Mouse (Mus musculus) embryo, embryonic 10.5 days (tissue): Measurements from ENCODE around the gene Ss18l2.

ENCODE experiments used
- DNase-seq: peaks from one replicate; pipeline ENCODE4 v3.0.0-alpha.2; 2015; ENCODE audit warnings: low spot score

Gene Ss18l2

GRCm38 (mm10) chr9:121704261-121704645 is 5.9 kb upstream of the Ss18l2 start:
- DNase-seq: no peak

DNA sequence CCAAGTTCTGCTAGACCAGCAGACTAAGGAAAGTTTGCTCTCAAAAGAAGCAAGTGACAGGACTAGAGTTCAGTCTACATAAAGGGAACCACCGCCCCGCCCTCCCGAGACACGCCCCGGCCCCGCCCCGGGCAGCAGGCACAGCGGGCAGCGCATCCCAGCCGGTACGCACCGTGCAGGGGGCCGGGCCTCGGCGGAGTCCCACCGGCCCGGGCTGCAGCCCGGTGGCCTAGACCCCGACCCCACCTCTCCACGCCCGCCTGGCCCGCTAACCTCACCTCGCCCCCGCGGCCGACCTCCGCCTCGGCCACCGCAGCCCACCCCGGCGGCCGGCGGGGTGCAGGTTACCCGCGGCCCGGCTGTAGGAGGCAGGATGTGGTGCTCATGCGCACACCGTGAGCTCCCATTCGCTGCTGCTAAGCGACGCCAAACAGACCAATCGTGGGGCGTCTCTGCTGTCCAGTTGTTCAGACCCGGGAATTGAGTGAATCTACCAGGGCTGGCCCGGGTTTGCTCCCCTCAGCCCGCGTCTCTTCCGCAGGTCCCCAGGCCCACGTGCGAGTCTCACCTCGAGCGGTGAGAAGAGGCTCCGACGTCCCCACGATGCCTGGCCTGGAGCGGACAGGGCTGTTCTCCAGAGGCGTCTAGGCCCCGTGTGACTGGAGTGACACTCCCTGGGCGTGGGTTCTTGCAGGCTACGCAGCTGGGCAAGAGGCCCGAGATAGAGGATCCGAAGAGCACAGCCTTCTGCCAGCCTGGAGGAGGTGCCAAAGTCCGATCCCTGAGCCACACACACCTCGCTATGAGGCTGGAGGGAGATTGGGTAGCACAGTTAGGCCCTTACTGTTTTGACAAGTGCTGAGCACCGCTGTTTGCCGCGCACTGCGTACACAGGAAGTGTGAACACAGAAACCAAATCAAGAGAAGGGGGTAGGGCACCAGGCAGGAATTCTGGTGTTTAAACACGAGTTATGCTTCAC is 5.2 kb upstream of the Ss18l2 start, which contains the start of gene Sec22c:
Gene Sec22c (minus strand): TSS at position 845 of the 980 bp plus-strand sequence.
- DNase-seq: peak; percentile 94

DNA sequence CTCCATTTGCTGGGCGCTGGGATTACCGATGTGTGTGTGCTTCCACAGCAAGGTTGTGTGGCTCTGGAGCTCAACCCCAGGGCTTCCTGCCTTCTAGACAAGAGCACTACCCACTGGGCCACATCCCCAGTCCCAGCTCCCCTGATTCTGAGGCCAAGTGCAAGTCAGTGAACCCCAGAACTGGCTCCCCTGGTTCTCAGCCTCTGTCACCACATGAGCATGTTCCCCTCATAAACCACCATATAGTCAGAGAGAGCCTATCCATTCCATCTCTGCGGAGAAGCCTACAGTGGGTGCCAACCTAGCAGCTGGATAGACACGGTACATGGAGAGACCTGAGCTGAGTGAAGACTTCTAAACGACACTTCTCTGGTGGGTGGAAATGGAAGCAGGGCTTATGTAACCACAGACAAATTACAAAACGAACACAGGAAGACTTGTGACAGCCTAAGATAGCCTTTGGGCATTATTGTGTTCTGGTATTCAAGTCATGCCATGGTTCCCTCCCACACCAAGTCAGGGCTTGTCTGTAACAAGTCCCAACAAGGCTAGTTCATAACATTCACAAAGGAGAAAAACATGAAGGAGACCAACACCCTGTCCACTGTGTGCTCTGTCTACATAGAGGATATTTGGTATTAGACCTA is 4.0 kb upstream of the Ss18l2 start:
- no peak for DNase-seq

DNA sequence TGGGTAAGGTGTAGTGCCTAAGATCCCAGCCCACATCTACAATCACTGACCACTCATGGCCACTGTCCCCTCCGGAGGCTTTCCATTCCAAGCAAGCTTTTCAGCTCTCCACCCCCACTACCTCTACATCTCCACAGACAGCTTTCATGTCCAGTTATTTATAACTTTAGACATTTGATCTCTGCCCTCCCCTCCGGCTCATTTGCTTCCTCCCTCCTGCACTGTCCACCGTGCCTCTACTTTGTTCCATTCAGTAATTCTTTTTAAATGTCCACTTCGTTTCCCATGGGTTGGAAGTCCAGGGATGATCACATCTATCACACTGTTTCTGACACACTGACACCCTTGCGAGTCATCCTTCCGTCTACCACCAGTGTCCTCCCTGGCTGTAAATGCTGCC is 2.3 kb upstream of the Ss18l2 start:
- no peak for DNase-seq

DNA sequence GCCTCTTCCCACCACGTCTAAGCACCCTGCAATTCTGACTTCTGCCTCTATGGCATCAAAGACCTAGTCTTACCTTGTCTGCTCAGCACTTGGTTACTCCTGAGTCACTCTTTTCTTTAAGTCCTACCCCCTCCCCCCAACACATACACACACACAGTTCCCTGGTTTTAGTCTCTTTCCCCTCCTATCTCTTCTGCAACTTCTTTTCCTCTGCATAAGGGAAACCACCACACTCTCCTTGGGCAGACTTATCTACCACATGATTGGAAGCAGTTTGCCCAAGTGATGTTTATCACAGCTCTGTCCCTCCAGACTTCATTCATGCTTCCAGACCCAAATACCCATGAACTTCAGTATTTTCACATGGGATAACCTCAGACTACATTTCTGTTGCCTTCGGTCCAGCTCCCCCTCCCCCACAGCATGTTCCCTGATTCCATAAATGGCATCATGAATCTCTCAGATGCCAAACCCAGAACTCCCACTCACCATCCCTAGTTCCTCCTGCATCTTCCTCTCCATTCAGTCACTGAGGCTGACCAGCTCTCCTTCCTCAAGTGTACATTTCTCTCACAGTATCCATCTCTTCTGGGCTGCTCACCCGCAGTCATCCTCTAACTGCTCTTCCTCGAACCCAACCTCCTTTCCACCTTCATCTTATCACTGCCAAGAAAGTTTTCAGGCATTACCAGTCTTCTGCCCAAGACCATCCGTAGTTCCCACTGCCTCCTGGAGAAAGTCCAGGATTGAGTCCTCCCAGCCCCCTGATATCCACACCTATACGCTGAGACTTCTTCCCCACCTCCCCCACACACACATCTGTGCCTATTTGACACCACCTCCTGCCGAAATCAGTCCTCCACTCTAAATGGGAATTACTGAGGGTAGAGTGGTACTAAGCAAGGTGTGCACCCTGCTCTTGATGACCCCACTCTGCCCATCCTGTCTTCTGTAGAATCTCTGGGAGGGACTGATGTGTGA is 1.3 kb upstream of the Ss18l2 start:
- no peak for DNase-seq

DNA sequence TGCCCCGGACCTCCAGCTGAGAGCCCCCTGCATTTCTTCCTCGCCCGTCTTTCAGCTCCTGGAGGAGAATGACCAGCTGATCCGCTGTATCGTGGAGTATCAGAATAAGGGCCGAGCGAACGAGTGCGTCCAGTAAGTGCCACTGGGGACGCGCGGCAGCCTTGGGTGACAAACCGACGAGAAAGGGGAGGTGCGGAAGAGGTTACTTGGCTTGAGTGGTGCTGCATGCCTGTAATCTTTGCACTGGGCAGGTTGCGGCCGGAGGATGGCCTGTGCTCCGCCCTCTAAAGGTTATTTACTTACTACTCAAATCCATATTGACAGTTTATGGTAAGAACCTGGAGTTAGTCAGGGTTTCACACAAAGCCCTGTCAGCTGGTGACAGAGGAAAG is 451 bp downstream of the Ss18l2 start:
- no peak for DNase-seq

- DNase-seq: no peak
These were observed 6.9 kb downstream of the Ss18l2 start for GRCm38 (mm10) chr9:121717048-121717447.

- peak; percentile 35 for DNase-seq
These were observed 8.1 kb downstream of the Ss18l2 start for GRCm38 (mm10) chr9:121718070-121718705.

- DNase-seq: peak; percentile 99
These were observed 8.7 kb downstream of the Ss18l2 start, which contains the start of gene Nktr for GRCm38 (mm10) chr9:121718792-121719318. Gene Nktr (plus strand): TSS chr9:121719169.

DNA sequence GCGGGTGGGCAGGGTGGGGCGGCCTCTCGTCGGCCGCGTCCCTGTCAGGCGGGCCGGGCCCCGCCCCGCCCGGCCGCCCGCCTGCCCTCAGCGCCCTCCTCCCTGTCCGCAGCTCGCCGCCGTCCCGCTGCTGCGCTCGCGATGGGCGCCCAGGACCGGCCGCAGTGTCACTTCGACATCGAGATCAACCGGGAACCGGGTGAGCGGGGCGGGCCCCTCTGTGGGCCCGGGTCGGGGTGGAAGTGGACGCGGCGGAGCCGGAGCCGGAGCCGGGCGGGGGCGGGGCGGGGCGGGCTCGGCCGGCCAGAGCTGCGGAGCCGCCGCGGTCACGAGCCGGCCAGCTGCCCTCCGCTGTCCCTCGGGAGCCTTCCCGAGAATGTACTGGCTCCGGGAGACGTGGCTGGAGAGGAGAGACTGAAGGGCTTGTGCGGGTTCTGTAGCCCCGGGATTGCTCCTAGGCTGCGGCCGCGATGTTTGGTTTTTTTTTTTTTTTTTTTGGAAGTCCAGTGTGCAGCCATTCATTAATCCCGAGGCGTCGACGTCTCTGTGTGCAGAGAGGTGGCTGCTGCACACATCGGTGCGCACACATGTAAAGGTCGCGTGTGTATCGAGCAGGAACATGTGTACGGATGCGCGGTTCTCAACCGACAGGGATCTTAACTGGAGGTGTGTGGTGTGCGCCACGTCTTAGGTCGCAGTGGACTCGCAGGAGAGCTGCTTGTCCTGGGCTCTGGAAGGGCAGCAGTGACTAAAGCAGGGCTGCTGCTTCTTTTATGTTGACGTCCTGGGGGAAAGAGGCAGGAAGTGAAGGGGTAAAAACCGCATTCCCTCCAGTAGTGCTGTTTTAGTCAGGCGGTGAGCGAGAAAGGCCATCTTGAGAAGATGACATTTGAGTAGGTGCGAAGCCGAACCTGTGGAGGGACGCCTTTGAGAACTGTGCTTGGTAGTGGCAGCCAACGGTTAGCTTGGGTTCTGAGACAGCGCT is 9.5 kb downstream of the Ss18l2 start:
- DNase-seq: peak; percentile 59

DNA sequence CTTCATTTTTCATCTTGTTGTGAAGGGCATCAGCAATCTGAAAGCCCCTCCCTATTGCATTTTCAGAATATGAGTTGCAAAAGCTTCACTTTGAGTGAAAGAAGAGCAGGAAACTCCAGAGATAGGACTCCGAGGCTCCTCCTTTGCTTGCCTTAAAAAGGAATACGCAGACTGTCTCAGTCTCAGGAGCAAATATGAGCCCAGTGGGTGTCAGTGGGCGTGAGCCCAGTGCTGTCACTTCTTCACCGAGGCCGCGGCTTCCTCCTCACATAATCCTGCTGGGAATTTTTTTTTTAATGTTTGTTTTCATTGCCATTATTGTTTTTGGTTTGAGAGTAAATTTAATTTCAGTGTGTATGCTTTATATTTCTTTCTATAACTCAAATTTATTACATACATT is 30.4 kb downstream of the Ss18l2 start:
- no peak for DNase-seq

GRCm38 (mm10) chr9:121741168-121741567 is 31.0 kb downstream of the Ss18l2 start:
- no peak for DNase-seq

DNA sequence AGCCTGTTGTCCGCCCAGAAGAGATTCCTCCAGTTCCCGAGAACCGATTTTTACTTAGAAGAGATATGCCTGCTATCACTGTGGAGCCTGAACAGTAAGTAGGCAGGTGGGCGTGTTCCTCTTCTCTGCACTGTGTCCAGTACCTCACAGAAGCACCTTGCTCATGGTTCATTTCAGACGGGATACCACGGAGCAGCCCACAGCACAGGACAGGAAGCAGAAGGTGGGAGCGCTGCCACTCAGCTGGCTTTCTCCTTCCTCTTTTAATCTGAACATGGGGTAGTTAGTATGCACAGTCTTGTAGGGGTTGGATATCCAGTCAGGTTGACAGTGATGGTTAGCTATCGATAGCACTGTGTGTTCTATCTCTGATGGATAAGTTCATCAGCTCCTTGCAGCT is 33.9 kb downstream of the Ss18l2 start:
- no peak for DNase-seq

DNA sequence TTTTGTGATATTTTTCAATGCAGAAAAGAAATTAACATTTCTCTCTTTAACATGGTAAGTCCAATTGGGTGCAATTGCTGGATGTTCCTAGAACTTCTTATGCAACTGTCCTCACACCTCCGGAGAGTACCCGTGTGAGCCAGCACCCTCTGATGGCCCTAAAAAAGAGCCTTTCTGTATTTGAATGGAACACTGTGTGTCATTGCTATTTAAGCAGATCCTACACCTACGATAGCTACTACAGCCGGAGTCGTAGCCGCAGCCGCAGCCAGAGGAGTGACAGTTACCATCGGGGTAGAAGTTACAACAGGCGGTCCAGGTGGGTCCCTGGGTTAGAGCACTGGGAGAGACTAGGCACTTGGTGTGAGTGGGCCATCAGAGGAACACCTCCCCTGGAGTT is 42.6 kb downstream of the Ss18l2 start:
- no peak for DNase-seq

DNA sequence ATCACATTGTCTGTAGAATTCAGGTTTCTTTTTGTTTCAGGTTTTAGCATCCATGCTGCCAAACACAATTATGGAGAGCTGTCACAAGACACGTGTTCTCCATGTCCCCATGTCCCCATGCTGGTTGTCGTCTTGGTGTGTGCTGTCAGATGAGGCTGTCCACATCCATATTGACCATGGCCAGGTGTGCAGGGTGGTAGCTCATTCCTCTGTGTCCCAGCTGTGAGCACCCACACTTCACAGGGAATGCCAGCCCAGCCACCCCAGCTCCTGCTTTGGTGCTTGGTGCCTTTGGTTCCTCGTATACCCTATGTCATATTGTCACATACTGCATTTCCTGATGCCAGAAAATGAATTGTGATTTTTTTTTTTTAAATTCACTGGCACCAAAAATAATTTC is 44.5 kb downstream of the Ss18l2 start:
- DNase-seq: no peak

DNA sequence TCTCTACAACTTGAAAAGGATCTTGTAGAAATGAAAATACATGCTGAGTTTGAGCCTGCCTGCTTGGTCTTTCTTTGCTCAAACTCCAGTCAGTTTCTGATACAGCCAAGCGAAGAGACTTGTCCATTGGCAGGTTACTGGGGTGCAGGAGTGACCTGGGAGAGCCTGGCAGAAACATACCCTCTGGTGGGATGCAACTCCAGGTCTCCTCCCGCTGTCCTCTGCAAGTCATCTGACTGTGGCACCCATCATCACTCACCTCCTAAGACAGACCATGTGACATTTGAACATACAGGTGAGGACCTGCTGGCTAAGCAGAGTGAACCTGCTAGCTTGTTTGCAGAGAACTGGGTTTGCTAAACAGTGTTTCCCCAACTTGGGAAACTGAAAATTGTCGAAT is 46.7 kb downstream of the Ss18l2 start:
- DNase-seq: no peak

DNA sequence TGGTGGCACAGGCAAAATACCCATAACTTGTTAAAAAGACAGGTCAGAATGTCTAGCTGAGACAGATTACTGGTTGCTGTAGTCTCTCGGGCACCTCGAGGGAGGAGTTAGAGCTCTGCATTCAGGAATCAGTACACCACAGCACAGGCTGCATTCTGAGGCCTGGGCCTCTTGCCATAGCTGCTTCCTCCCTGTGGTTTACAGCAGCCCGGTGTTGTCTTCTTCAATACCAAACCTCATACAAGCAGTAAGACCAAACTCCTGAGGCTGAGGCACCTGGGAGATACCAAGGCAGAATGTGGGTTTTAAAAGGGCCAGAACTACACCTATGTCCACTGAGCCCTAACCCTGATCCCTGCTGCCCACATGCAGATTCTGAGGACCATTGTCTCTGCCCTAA is 47.3 kb downstream of the Ss18l2 start:
- peak; percentile 20 for DNase-seq

GRCm38 (mm10) chr9:121757835-121758814 is 48.0 kb downstream of the Ss18l2 start:
- peak; percentile 26 for DNase-seq
